28 mouse cellular contexts compared by ENCODE assay signal in the genomic region with DNA sequence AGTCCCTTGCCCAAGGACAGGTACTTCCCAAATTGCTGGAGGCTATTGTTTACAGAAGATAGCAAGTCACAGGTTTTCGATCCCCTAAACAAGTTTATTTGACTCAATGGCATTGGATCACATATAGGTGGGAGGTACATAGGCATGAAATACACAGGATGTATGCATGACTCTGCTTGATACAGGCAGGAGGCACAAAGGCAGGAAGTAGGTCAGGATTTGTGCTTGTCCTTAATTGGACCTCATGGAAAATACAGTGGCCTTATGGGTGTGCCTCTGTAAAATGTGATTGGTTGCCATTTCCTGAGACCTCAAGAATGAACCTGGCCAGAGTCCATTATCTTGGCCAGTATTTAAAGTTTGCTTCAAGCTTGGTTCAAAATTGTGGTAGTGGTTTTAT. TPM values are rescaled to one million over a fixed set of nuclear protein-coding genes. Genes with fewer than 3 reads are reported as not detected.
A peak's percentile ranks its signal among the peaks of the same experiment; 100 is the strongest.
DNase-seq lines count a peak whose midpoint lies in the region; ATAC-seq and TF ChIP-seq lines count a peak whose summit lies in the region.
"Had no signal": no experiment of that assay in that cellular context is flagged by ENCODE, and none has a peak within 500 bp of the region (broad histone marks: within the 10 kb centered on the region; RNA-seq: fewer than 3 reads in every experiment).

No protein-coding gene starts in this region.

- no peak for TF ChIP-seq CTCF in heart, postnatal 0 days (IDR thresholded peaks at IDR 0.05; ENCODE audit: low read depth)
- TF ChIP-seq CTCF in lung, postnatal 0 days (IDR thresholded peaks at IDR 0.05): no peak

- 0 out of 2 replicates have a peak, but pooled peaks have one; percentile 27 for ATAC-seq in heart, postnatal 0 days (ENCODE audit: insufficient read depth, low read depth)
- ATAC-seq in lung, postnatal 0 days: peak; percentile 75
- ATAC-seq: forebrain, embryonic 13.5 days; forebrain, embryonic 16.5 days; Patski had no signal

- H3K9me3 ChIP-seq in heart, postnatal 0 days (replicated peaks; ENCODE audit: control insufficient read depth, low read length): no peaks in the 10 kb centered on the region
- H3K9me3 ChIP-seq in lung, postnatal 0 days (ENCODE audit: low read length): no peaks in the 10 kb centered on the region
- H3K9me3 ChIP-seq: forebrain, embryonic 10.5 days; forebrain, embryonic 13.5 days; G1E; heart, embryonic 15.5 days; hindbrain, embryonic 12.5 days; hindbrain, embryonic 15.5 days had no signal

- 72% methylated on average over 1 of the region's 1 CpGs for WGBS in heart, postnatal 0 days
- WGBS in lung, postnatal 0 days: 88% methylated on average over 1 of the region's 1 CpGs

- H3K4me1 ChIP-seq in heart, postnatal 0 days (ENCODE audit: control insufficient read depth, insufficient read depth): no peaks in the 10 kb centered on the region
- H3K4me1 ChIP-seq in lung, postnatal 0 days (ENCODE audit: insufficient read depth, low read depth, low read length): no peaks in the 10 kb centered on the region
- H3K4me1 ChIP-seq: heart, embryonic 15.5 days had no signal

- H3K9ac ChIP-seq in heart, postnatal 0 days (replicated peaks; ENCODE audit: low read depth, low read length): no peak overlapping the region
- H3K9ac ChIP-seq in lung, postnatal 0 days (replicated peaks; ENCODE audit: low read depth): no peak overlapping the region
- H3K9ac ChIP-seq: forebrain, embryonic 13.5 days; heart, embryonic 15.5 days; hindbrain, embryonic 12.5 days; hindbrain, embryonic 15.5 days had no signal

- H3K4me3 ChIP-seq in heart, postnatal 0 days (ENCODE audit: low read depth, low read length): no peak overlapping the region
- no peak overlapping the region for H3K4me3 ChIP-seq in lung, postnatal 0 days (ENCODE audit: low read depth, low read length)
- H3K4me3 ChIP-seq: forebrain, embryonic 10.5 days; forebrain, embryonic 13.5 days; heart, adult 2 months; heart, embryonic 15.5 days; hindbrain, embryonic 12.5 days; hindbrain, embryonic 15.5 days had no signal

- no peak for DNase-seq in heart, postnatal 0 days (ENCODE audit: low spot score)
- DNase-seq in heart, adult 8-10 months (ENCODE audit: low spot score): no peak
- DNase-seq in lung, postnatal 0 days (ENCODE audit: low spot score): peak; percentile 39
- no peak for DNase-seq in lung, postnatal 14 days
- peak; percentile 11 for DNase-seq in lung, postnatal 25 days (ENCODE audit: low spot score)
- DNase-seq in layer of hippocampus, postnatal 25 days (ENCODE audit: extremely low spot score in 1 of 2, low spot score in 1 of 2): no peak
- DNase-seq: adrenal gland, postnatal 10 days; adrenal gland, postnatal 36 days; B cell, adult 2 months; cerebellum, adult 18-20 months; cerebellum, adult 9-10 months; cerebellum, postnatal 14 days; gastrocnemius, postnatal 10 days; gastrocnemius, postnatal 36 days; heart, adult 2 months; heart, postnatal 14 days had no signal

- H3K36me3 ChIP-seq in heart, postnatal 0 days (replicated peaks; ENCODE audit: control insufficient read depth, insufficient read depth, low read length): no peaks in the 10 kb centered on the region
- H3K36me3 ChIP-seq in lung, postnatal 0 days (ENCODE audit: insufficient read depth, low read length): no peaks in the 10 kb centered on the region
- H3K36me3 ChIP-seq: forebrain, embryonic 10.5 days; G1E; heart, embryonic 15.5 days; hindbrain, embryonic 12.5 days; hindbrain, embryonic 15.5 days had no signal

- no peak for TF ChIP-seq EP300 in heart, postnatal 0 days (IDR thresholded peaks at IDR 0.05; ENCODE audit: low read depth)
- peak; percentile 55 for TF ChIP-seq EP300 in lung, postnatal 0 days (IDR thresholded peaks at IDR 0.05)

- no peak overlapping the region for H3K27ac ChIP-seq in heart, postnatal 0 days (ENCODE audit: low read depth)
- H3K27ac ChIP-seq in lung, postnatal 0 days (ENCODE audit: low read length): no peak overlapping the region
- H3K27ac ChIP-seq: forebrain, embryonic 10.5 days; forebrain, embryonic 13.5 days; heart, adult 2 months; heart, embryonic 15.5 days; hindbrain, embryonic 12.5 days; hindbrain, embryonic 15.5 days had no signal

- no peak overlapping the region for H3K4me2 ChIP-seq in heart, postnatal 0 days (ENCODE audit: low read depth, low read length)
- no peak overlapping the region for H3K4me2 ChIP-seq in lung, postnatal 0 days (replicated peaks; ENCODE audit: low read depth, low read length)
- H3K4me2 ChIP-seq: forebrain, embryonic 13.5 days; heart, embryonic 11.5 days; heart, embryonic 15.5 days; hindbrain, embryonic 12.5 days; hindbrain, embryonic 15.5 days had no signal

- H3K27me3 ChIP-seq in heart, postnatal 0 days (ENCODE audit: control insufficient read depth, insufficient read depth, low read length): no peaks in the 10 kb centered on the region
- no peaks in the 10 kb centered on the region for H3K27me3 ChIP-seq in lung, postnatal 0 days (replicated peaks; ENCODE audit: insufficient read depth, low read length)
- H3K27me3 ChIP-seq: CH12.LX; forebrain, embryonic 13.5 days; heart, embryonic 15.5 days; hindbrain, embryonic 12.5 days; hindbrain, embryonic 15.5 days; Patski had no signal

RNA-seq across cellular contexts. Expression of a gene that starts 48.9 kb away (rescaled TPM):
- total RNA-seq in heart, postnatal 0 days (2014; rRNA removed; ENCODE audit: low replicate concordance): 29.5 and 31.2 TPM in 2 replicates
- polyA plus RNA-seq in heart, postnatal 0 days (2015; fragmentation: Nextera tagmentation; extraction: Ambion mirVana): 15.9 and 16.5 TPM in 2 replicates
- total RNA-seq in heart, adult 8-10 months (2022): 10 to 100 TPM in 2 of 4 experiments, 1 to 10 TPM in 2; 8.7 to 17.3 (median 10.7) TPM
- polyA plus RNA-seq in lung, postnatal 0 days (2015; fragmentation: Nextera tagmentation; extraction: Ambion mirVana): 30.7 and 44.3 TPM in 2 replicates
- 10 to 100 TPM; 15.5 to 20.8 TPM for total RNA-seq in layer of hippocampus, postnatal 25 days (2021)
- total RNA-seq: CH12.LX; granulocyte monocyte progenitor cell, adult 5-6 weeks; hematopoietic stem cell, adult 5-6 weeks had no signal
- polyA plus RNA-seq: G1E had no signal

Comparison
In these comparisons a context has a peak if more than half of its experiments do, and no peak if none do; other contexts are left out.
1. DNase-seq: peak in lung, postnatal 0 days (single experiment) and lung, postnatal 25 days (single experiment); none in heart, postnatal 0 days (single experiment), heart, adult 8-10 months (single experiment), lung, postnatal 14 days (single experiment) and layer of hippocampus, postnatal 25 days (0 of 2).